Mouse (Mus musculus) cortical plate, adult 2 months (tissue): ENCODE measurements around the gene Taf6.

Experiments
- CTCF ChIP-seq: fragments of 200-500 bp; IDR thresholded peaks from 2 replicates; pipeline ENCODE4 v1.5.1; 2011; ENCODE audit warnings: mild to moderate bottlenecking, control low read depth, low read length; ENCODE audit not compliant: insufficient read depth; ENCODE audit errors: extremely low read depth
- POLR2A ChIP-seq: fragments of 200-500 bp; IDR thresholded peaks from 2 replicates; pipeline ENCODE4 v1.6.1; 2011; ENCODE audit warnings: mild to moderate bottlenecking, low read length, control low read depth; ENCODE audit not compliant: insufficient read depth; ENCODE audit errors: extremely low read depth

- TF ChIP-seq CTCF, result no peak
- TF ChIP-seq POLR2A, result no peak
Observed at GRCm38 (mm10) chr5:138165594-138165993, 21.7 kb downstream of the Taf6 start.
